Mouse (Mus musculus): Measurements from ENCODE around the gene Sh3bp5.

- TF ChIP-seq CTCF (IDR thresholded peaks at IDR 0.05) (no peak), EP300 (IDR thresholded peaks at IDR 0.05) (no peak)
Observed at GRCm38 (mm10) chr14:31396428-31396827, 39.5 kb downstream of the Sh3bp5 start.
